Mouse (Mus musculus) liver, adult (tissue): ENCODE data around the gene Trim46.

Experiments used
- GATA4 ChIP-seq: IDR thresholded peaks from 2 replicates; pipeline ENCODE4 v1.6.1; 2014; ENCODE audit warnings: mild to moderate bottlenecking, low read length; ENCODE audit not compliant: insufficient replicate concordance

Trim46 gene

GRCm38 (mm10) chr3:89251365-89251895, 5.3 kb upstream of the Trim46 start:
- TF ChIP-seq GATA4: no peak; the same call in 1 of the 2 replicates

- no peak for TF ChIP-seq GATA4
Measured at GRCm38 (mm10) chr3:89250435-89251040, 4.4 kb upstream of the Trim46 start.

DNA sequence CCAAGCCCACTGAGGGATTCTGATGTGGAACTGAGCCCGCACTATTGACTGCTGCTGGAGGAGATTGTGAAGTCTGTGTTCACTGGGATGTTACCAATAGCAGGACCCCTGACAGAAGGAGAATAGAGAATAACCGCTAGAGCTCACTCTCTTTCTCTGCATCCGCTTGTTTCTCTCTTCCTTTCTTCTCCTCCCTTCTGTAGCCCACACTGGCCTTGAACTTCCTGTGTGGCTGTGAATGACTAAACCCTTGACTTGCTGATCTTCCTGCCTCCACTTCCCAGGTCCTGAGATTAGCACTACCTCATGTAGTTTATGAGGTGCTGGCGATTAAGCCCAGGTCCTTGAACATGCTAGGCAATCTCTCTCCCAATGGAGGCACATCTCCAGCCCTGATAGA, 1.4 kb upstream of the Trim46 start:
- no peak for TF ChIP-seq GATA4

- TF ChIP-seq GATA4: no peak
Measured at GRCm38 (mm10) chr3:89245688-89246171, 379 bp downstream of the Trim46 start, which contains the start of gene Krtcap2. Gene Krtcap2 (plus strand): TSS chr3:89245966.

- TF ChIP-seq GATA4: no peak
Measured at GRCm38 (mm10) chr3:89244982-89245687, 974 bp downstream of the Trim46 start.

GRCm38 (mm10) chr3:89244158-89244981, 1.7 kb downstream of the Trim46 start:
- TF ChIP-seq GATA4: no peak

DNA sequence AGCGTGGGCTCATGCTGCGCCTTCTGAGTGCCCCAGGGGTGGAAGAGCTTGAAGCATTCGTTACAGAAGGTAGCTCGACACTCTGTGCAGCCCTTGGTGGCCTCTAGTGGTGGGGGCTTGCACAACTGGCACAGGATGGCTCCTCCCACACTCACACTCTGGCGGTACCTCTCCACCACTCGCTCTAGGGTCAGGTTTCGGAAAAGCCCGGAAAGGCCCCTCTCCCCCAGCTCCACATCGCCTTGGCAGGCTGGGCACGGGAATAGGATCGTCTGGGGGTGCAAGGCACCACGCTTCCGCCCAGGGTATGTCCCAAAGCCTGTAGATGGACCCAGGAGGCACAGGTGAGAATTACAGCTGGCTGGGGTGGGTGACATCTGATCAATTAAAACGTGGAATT, 2.5 kb downstream of the Trim46 start:
- no peak for TF ChIP-seq GATA4

DNA sequence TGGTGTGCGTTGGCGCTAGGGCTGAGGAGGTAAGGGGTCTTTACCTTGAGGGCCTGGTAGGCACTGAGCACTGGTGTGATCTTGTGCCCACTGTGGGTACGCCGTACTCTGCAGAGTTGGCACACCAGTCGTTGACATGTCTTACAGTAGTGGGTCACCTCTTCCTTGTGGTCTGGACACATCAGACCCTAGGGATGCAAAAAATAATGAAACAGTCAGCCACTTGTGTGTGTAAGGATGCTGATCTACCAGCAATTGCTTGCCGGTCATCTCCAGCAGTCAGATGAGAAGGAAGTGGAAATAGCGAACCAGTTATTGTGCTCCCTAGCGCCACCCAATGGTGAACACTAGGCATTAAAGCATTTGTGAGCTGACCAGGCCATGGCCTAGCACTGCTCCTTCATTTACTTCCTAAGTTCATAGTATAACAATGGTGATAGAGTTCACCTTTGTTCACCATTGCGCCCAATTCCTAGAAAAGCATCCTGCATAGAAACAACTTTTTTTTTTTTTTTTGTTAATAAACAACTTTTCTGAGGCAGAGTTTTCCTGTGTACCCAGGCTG, 3.7 kb downstream of the Trim46 start:
- no peak for TF ChIP-seq GATA4

GRCm38 (mm10) chr3:89238494-89238893, 7.6 kb downstream of the Trim46 start:
- TF ChIP-seq GATA4: no peak

DNA sequence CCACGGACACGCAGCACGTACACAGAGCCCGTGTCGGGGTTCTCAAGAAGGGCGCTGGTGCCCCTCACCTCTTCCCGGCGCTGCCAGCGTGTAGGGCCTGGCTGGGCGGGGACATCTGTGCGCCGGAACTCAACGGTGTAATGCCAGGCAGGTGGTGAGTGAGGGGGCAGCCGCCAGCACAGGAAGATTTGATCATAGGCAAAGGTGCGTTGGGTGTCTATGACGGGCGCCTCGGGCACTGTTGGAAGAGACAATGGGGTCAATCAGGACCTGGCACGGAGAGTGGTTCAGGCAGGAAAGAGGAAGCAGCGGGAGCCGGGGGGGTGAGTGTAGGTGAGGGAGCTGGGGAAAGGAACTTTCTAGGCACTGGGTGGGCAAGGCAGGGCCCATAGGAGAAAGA, 8.4 kb downstream of the Trim46 start:
- TF ChIP-seq GATA4: no peak

- no peak for TF ChIP-seq GATA4
Measured at GRCm38 (mm10) chr3:89236516-89236915, 9.6 kb downstream of the Trim46 start.

DNA sequence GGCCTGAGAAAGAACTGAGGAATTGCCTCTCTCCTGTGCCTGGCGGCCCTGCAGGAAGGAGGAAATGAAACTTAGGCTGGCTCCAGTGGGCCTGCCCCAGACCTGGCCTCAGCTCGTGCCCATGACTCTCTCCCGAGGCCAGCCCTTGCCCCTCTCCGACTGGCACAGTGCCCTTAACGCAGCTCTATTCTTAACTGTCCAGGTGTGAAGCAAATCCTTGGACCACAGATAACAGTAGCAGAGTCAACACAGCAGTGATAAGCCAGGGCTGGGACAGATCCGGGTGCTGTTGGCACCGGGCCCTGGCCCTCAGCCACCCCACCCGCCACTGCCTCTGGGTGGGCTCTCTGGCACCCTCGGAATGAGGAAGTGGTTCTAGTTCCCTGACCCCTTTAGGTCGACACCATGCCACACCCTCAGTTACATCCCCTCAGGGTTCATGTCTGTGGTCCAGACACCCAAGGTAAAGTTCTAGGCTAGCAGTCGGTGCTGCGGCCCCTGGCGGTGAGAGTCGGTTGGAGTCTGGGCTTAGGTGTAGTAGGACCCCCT, 12.5 kb downstream of the Trim46 start:
- TF ChIP-seq GATA4: no peak

DNA sequence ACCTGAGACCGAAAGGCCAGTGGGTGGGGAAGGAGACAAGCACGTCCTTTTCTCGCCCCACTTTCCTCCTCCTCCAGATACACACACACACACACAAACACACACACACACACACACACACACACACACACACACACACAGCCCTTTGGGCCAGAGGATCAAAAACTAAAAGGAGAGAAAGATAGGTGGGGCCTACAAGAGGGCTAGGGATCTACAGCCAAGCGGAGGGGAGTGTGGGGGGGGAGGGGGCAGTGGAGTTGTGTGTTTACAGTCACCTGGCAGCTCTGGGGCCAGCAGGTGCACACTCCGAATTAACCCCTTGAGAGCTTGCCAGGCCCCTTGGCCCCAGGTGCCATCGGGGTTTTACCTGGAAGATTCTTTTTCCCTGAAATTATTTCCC, 13.5 kb downstream of the Trim46 start:
- TF ChIP-seq GATA4: no peak

DNA sequence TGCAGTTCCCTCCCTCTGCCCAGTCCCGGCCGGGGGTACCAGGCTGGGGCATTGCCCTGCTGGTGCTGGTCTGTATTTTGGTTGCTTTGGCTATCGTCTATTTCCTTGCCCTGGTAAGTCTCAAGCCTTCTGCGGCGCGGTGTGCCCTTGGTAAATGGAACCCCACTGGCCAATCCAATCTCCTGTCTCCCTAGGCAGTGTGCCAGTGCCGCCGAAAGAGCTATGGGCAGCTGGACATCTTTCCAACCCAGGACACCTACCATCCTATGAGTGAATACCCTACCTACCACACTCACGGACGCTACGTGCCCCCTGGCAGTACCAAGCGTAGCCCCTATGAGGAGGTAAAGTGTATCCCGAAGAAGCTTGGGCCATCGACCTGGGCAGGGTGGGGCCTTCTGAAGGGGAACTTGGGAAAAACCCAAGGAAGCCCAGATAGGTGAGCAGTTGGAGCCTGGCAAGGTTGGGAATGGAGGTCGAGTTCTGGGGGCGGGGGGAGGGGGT, 14.3 kb downstream of the Trim46 start:
- TF ChIP-seq GATA4: no peak

DNA sequence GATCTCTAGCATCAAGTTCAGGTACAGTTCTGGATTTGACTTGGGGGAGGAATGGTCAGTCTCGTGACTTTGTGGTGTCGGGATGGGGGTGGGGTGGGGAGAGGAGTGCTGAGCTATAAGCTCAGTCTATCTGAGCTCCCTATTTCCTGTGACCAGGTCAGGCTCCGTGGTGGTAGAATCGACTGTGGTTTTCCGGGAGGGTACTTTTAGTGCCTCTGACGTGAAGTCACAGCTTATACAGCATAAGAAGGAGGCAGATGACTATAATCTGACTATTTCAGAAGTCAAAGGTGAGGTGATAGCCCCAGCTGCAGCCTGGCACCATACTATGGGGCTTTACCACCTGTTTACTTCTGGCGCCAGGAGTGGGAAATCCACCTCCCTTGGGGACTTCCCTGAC, 14.8 kb downstream of the Trim46 start:
- no peak for TF ChIP-seq GATA4

DNA sequence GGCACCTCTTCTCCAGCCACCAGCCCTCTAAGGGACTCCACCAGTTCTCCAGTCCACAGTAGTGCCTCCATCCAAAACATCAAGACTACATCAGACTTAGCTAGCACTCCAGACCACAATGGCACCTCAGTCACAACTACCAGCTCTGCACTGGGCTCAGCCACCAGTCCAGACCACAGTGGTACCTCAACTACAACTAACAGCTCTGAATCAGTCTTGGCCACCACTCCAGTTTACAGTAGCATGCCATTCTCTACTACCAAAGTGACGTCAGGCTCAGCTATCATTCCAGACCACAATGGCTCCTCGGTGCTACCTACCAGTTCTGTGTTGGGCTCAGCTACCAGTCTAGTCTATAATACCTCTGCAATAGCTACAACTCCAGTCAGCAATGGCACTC, 15.5 kb downstream of the Trim46 start:
- TF ChIP-seq GATA4: no peak
